Mouse (Mus musculus) liver, embryonic 15.5 days (tissue): ENCODE measurements at regions not wholly inside any gene's neighbourhood (a gene's known extent, or its start where the extent isn't known, plus 50 kb on each side); places are given as distances from the start of the nearest gene placed in this dataset.

ENCODE experiments used
- ATAC-seq: fragments of 200-750 bp; cut with Nextera tagmentation; 2 replicates; pipeline ENCODE4 v1.8.0; 2017; ENCODE audit warnings: moderate number of reproducible peaks, mild to moderate bottlenecking, moderate library complexity; ENCODE audit not compliant: insufficient read depth
- H3K27ac ChIP-seq: fragments of 300-500 bp; sonication (generic); replicated peaks from 2 replicates; pipeline ENCODE4 v1.5.1; 2015; ENCODE audit warnings: mild to moderate bottlenecking, inconsistent platforms
- H3K27me3 ChIP-seq: fragments of 300-500 bp; sonication (generic); 2 replicates; pipeline ENCODE4 v1.6.1; 2015; ENCODE audit warnings: mild to moderate bottlenecking, inconsistent platforms
- H3K36me3 ChIP-seq: fragments of 300-500 bp; sonication (generic); replicated peaks from 2 replicates; pipeline ENCODE4 v1.6.1; 2015; ENCODE audit warnings: moderate library complexity, mild to moderate bottlenecking, inconsistent platforms
- H3K4me1 ChIP-seq: fragments of 300-500 bp; sonication (generic); replicated peaks from 2 replicates; pipeline ENCODE4 v1.6.1; 2015; ENCODE audit warnings: inconsistent platforms
- H3K4me2 ChIP-seq: fragments of 300-500 bp; sonication (generic); 2 replicates; pipeline ENCODE4 v1.6.1; 2015; ENCODE audit warnings: moderate library complexity, mild to moderate bottlenecking, inconsistent platforms
- H3K4me3 ChIP-seq: fragments of 300-500 bp; sonication (generic); replicated peaks from 2 replicates; pipeline ENCODE4 v1.5.1; 2015; ENCODE audit warnings: mild to moderate bottlenecking, inconsistent platforms
- H3K9ac ChIP-seq: fragments of 300-500 bp; sonication (generic); 2 replicates; pipeline ENCODE4 v1.6.1; 2015; ENCODE audit warnings: moderate library complexity, mild to moderate bottlenecking, inconsistent platforms
- H3K9me3 ChIP-seq: fragments of 300-500 bp; sonication (generic); replicated peaks from 2 replicates; pipeline ENCODE4 v1.6.1; 2016; ENCODE audit warnings: inconsistent platforms
- WGBS: fragments of 180-500 bp; shearing (Covaris S2); methylation state at CpG from one replicate; pipeline ENCODE4 v1.1.7; 2015; ENCODE audit warnings: mixed read lengths; ENCODE audit not compliant: insufficient replicate concordance; 5-methylcytosine and 5-hydroxymethylcytosine counted together

DNA sequence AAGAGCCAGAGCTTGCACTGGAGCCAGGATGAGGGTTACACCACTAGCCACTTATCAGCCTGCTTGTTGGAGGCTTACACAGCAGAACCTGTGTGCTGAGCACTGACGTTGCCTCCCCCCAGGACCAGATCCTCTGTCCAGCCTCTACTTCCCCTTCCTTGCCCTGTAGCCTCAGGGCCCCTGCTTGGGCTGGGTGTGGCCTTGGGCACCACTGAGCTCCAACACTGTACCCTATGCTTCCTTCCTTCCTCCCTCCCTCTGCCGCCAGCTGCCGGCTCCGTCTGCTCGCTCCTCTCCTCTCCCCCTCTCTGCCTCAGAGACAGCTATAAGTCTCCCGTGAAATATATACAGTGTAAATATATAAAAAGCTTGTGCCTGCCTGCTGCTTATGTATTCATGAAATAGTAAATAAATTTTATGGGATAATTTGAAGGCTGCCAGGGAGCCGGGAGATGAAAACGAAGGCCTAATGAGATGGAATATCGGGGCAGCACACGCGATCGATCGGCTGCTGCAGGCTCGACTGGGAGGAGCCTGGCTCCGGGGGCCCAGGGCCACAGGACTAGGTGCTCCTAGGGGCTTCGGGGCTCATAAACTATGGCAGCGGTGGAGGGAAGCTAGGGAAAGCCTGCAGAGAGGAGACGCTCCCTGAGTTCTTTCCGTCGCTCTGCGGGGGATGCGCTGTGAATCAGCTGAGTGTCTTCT lies 135.6 kb downstream of the Rbm19 start:
- ATAC-seq: no peak

DNA sequence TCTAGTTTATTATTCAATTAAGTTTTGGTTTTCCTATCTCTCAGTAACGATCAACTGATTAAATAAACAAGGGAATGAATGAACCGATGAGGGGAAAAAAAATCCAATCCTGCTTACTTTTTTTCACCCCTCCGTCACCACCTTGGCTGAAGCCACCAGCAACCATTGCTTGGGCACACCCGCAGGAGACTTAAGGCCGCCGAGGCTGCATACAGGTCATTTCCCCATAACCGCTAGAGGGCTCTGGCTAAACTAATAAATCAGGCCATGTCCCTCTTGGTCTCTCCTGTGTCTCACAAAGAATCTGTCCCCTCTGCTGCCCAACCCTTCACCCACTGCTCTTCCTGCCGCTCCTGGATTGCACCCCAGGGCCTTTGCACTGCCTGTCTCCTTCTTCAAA lies 136.3 kb downstream of the Rbm19 start:
- Histone ChIP-seq H3K9ac (no peak overlapping the region), H3K4me2 (no peak overlapping the region), H3K27me3 (peaks cover 52% of the 10 kb centered on the region), H3K4me3 (no peak overlapping the region), H3K4me1 (no peaks in the 10 kb centered on the region; the same call in 1 of the 2 replicates), H3K27ac (no peak overlapping the region), H3K9me3 (no peaks in the 10 kb centered on the region), H3K36me3 (no peaks in the 10 kb centered on the region)
- WGBS: 7% methylated on average over 8 of the region's 8 CpGs
- ATAC-seq: no peak

More for the DNA sequence above, 135.6 kb downstream of the Rbm19 start:
- Histone ChIP-seq H3K4me2 (peak overlapping the region; percentile 35), H3K36me3 (no peaks in the 10 kb centered on the region), H3K4me3 (no peak overlapping the region), H3K4me1 (no peaks in the 10 kb centered on the region; the same call in 1 of the 2 replicates), H3K27ac (no peak overlapping the region), H3K9me3 (no peaks in the 10 kb centered on the region), H3K27me3 (peaks cover 52% of the 10 kb centered on the region), H3K9ac (no peak overlapping the region)
- 10% methylated on average over 22 of the region's 22 CpGs for WGBS

DNA sequence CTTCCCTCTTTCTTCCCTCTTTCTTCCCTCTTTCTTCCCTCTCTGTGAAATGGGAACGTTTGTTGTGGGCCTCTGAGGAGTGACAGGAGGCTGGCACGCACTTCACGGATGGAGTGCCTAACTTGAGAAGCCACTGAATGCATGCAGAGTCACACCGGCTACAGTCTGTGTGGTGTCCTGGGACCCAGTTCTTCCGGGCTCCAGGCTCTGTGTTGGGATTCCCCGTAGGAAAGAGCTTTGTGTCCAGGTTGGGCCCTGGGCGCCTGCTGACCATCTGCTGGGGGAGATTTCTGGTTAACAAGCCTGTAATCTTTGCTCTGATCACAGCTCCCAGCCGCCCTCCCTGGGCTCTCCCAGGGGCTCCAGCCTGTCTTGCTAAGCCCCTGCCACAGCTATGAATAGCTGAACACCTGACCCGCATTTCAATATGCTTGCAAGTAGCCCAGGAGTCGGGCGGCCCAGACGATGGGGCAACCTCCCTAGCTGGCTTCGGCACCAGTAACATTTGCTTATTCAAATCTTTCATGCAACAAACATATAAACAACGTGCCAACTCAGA lies 146.5 kb downstream of the Rbm19 start:
- Histone ChIP-seq H3K27ac (no peak overlapping the region), H3K4me1 (no peaks in the 10 kb centered on the region), H3K27me3 (peaks cover 22% of the 10 kb centered on the region), H3K4me2 (no peak overlapping the region), H3K9me3 (no peaks in the 10 kb centered on the region), H3K4me3 (no peak overlapping the region), H3K9ac (no peak overlapping the region), H3K36me3 (no peaks in the 10 kb centered on the region)
- ATAC-seq: no peak
- WGBS: 40% methylated on average over 14 of the region's 14 CpGs

DNA sequence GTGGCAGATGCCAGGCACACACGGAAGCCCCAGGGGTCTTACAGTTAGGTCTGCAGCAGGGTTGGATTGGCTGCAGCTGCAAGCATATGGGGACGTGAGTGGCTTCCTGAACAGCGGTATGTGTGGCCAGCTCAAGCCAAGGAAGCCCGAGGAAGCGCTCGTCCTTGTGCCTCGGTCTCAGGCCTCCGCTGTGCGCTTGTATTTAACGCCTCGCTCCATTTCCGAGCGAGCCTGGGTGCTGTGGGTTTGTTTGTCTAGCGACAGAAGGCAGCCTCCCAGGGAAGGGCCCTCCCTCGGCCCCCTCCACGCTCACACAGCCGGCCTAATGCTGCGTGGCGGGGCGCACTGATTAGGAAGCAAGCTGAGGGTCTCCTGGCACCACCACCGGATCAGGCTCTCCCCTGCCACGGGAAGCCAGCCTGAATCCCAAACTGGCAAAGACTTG lies 153.2 kb downstream of the Rbm19 start:
- 8% methylated on average over 22 of the region's 22 CpGs for WGBS
- Histone ChIP-seq H3K27me3 (peaks cover 37% of the 10 kb centered on the region), H3K4me1 (no peaks in the 10 kb centered on the region), H3K9ac (no peak overlapping the region), H3K9me3 (no peaks in the 10 kb centered on the region), H3K36me3 (no peaks in the 10 kb centered on the region), H3K27ac (no peak overlapping the region), H3K4me3 (no peak overlapping the region), H3K4me2 (no peak overlapping the region)
- ATAC-seq: no peak

DNA sequence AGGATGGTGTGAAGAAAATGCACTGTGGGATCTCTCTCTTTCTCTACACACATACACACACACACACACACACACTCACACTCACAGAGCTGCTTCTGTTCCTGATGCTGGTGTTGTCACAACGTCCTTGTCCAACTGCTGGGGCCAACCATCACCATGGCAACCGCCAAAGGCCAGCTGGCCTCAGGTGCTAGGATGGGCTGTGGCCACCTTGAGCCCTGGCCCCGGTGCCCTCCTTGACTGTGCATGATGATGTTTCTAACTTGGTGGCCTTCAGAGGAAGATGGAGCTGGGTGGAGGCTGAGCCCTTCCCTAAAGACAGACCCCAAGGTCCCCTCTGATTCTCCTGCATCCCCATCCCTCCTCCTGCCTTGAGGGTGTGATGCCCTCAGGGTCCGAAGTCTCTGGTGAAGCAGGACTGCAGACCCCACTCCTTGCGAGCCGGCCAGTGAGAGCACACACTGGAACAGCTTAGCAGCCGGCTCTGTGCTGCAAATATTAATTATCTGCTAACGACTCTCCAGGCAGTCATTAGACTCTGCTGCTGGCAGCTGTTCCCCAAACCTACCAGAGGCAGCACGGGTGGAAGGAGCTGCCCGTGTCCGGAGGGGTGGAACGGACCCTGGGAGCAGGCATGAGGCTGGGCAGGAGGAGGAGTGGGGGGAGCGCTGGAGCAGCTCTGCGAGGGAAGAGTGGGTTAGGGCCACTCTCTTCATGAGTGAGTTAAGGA lies 154.8 kb downstream of the Rbm19 start:
- no peak overlapping the region for H3K27ac ChIP-seq
- no peak overlapping the region for H3K9ac ChIP-seq
- H3K9me3 ChIP-seq: no peaks in the 10 kb centered on the region
- ATAC-seq: no peak
- H3K27me3 ChIP-seq: peaks cover 37% of the 10 kb centered on the region
- no peaks in the 10 kb centered on the region for H3K36me3 ChIP-seq
- H3K4me2 ChIP-seq: no peak overlapping the region
- 45% methylated on average over 14 of the region's 14 CpGs for WGBS
- no peaks in the 10 kb centered on the region for H3K4me1 ChIP-seq
- H3K4me3 ChIP-seq: no peak overlapping the region

DNA sequence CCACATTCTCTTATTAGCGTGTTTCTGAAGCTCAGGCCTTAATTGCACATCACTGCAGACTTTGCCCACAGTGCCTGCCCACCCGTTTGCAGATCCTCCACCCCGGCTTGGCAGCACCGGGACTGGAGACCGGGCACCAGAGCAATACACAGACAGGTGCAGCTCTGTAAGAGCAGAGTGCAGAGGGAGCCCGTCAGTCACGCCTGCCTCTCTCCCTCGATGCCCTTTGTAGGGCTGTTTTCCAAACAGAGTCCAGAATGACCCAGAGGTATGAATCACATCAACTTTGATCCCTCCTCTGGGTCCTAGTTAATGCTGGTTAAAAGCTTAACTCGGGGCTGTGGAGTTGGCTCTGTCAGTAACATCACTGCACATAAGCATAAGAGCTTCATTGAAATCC lies 155.3 kb upstream of the Lhx5 start:
- H3K4me1 ChIP-seq: no peaks in the 10 kb centered on the region
- no peaks in the 10 kb centered on the region for H3K36me3 ChIP-seq
- no peaks in the 10 kb centered on the region for H3K9me3 ChIP-seq
- 57% methylated on average over 9 of the region's 9 CpGs for WGBS
- no peak overlapping the region for H3K9ac ChIP-seq
- H3K27me3 ChIP-seq: peaks cover 43% of the 10 kb centered on the region
- no peak overlapping the region for H3K4me2 ChIP-seq
- no peak overlapping the region for H3K27ac ChIP-seq
- no peak for ATAC-seq
- H3K4me3 ChIP-seq: no peak overlapping the region

DNA sequence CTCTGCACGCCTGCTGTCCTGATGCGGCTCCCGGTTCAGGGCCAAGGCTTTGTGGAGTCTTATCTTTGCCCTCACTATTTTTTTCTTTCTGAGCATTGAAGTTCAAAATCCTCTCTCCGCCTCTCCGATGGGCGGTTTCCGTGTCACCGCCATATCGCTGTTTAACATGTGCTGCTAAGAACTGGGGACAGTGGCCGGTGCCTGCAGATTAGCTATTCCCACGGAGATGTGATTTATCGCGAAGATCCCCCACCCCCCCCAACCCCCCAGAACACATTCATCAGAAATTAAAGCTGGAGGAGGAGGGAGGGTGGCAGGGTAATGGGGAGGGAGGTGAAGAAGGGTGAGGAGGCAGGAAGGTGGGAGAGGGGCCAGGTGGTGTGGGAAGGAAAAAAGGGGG lies 151.2 kb upstream of the Lhx5 start:
- Histone ChIP-seq H3K27ac (no peak overlapping the region), H3K9me3 (no peaks in the 10 kb centered on the region), H3K4me1 (no peaks in the 10 kb centered on the region), H3K4me2 (no peak overlapping the region), H3K36me3 (no peaks in the 10 kb centered on the region), H3K27me3 (peaks cover 73% of the 10 kb centered on the region), H3K9ac (no peak overlapping the region), H3K4me3 (no peak overlapping the region)
- under 1% methylated on average over 13 of the region's 13 CpGs for WGBS
- ATAC-seq: no peak

DNA sequence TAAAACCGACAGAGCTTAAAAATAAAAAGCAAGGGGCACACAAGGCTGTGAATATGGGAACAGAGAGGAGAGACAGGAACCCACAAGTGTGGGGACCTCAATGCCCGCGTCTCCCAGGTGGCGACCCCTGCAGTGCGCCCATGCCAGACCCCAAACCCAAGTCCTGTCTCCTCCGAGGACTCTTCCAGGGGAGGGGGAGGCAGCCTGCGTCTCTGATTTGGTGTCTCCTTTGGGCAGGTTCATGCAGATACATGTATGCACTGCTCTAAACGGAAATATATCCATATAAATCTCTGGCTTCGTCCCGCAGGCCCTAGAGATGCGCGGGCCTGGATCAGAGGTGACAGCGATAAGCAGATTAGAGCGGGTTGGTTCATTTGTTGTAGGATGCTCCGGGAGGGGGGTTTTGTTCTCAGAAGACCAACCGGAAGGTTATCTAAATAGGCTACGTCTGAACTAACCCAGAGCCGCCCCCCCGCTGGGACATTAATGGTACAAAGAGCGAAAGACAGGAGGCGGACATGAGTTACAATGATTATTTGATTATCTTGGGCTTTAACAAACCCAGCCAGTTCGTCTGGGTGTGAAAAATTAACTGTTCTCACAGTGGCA lies 150.4 kb upstream of the Lhx5 start:
- Histone ChIP-seq H3K27me3 (peaks cover 80% of the 10 kb centered on the region), H3K4me3 (no peak overlapping the region), H3K27ac (no peak overlapping the region), H3K4me2 (no peak overlapping the region), H3K36me3 (no peaks in the 10 kb centered on the region), H3K4me1 (no peaks in the 10 kb centered on the region), H3K9ac (no peak overlapping the region), H3K9me3 (no peaks in the 10 kb centered on the region)
- WGBS: 3% methylated on average over 22 of the region's 22 CpGs
- no peak for ATAC-seq

DNA sequence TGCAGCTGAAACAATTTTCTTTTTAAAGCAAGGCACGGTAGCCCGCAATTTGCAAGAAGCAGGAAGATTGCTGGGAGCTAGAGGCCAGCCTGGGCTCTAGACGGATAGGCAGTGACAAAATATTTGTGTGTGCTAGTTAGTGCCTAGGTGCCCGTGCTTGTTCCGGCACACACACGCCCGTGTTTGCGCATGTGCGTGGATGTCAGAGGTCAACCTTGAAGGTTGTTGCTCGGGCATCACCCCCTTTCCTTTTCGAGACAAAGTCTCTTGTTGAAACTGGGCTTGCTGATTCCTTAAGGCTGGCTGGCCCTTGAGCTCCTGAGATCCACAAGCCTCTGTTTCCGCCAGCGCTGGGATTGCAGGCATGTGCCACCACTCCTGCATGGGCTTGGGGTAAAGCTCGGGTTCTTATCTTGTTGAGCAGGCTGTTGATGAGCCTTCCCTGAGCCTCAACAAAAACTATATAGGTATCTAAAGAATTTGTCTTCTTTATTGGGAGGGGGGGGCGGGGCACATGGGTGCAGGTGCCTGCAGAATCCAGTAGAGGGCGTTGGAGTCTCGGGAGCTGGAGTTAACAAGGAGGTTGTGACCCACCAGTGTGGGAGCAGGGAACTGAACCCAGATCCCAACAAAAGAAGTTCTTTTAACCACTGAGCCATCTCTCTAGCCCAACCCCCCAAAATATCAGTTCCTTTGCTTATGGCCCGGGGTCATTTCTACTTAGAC lies 149.5 kb upstream of the Lhx5 start:
- peaks cover 87% of the 10 kb centered on the region for H3K27me3 ChIP-seq

DNA sequence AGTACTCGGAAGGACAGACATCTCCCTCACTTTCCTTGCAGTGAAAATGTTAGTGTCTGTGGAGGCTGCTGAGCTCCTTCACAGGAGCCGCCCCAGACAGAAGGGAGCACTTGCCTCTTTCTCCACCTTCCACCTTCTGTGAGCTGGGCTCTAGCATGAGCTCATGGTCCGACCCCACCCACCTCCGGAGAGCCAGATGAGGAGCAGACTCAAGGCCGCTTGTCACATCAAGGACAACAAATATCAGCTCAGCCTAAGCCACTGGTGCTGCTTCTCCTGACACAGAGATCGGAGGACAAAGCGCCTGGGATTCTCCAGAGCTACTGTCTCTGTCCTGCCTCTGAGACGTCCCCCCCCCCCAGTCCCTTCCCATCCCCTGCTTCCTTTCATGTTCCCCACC lies 146.9 kb upstream of the Lhx5 start:
- Histone ChIP-seq H3K36me3 (no peaks in the 10 kb centered on the region), H3K4me1 (no peaks in the 10 kb centered on the region), H3K27me3 (peaks cover 85% of the 10 kb centered on the region), H3K27ac (no peak overlapping the region), H3K4me2 (no peak overlapping the region), H3K9me3 (no peaks in the 10 kb centered on the region), H3K4me3 (no peak overlapping the region), H3K9ac (no peak overlapping the region)
- ATAC-seq: no peak
- 35% methylated on average over 8 of the region's 8 CpGs for WGBS

More for the DNA sequence above, 149.5 kb upstream of the Lhx5 start:
- WGBS: 22% methylated on average over 18 of the region's 18 CpGs
- Histone ChIP-seq H3K4me3 (no peak overlapping the region), H3K9ac (no peak overlapping the region), H3K27ac (no peak overlapping the region), H3K36me3 (no peaks in the 10 kb centered on the region), H3K9me3 (no peaks in the 10 kb centered on the region), H3K4me2 (no peak overlapping the region), H3K4me1 (no peaks in the 10 kb centered on the region)
- no peak for ATAC-seq

DNA sequence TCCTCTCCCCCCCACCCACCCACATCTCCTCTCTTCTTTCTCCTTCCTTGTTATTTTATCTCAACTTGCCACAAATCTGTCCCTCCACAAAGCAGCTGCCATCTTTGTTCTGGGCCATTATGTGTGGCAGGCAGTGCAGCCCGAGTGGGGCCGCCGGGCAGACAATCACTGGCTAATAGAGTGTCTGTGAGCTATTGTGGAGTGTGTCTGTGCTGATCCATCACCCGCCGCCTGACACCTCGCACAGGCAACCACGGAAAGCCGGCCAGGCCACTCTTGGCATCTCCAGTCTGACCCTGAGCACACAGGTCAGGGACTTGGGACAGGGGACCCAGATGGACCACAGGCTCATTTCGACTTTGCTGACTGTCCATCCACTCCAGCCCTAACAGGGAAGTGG lies 146.5 kb upstream of the Lhx5 start:
- Histone ChIP-seq H3K27ac (no peak overlapping the region), H3K4me1 (no peaks in the 10 kb centered on the region), H3K27me3 (peaks cover 81% of the 10 kb centered on the region), H3K4me2 (no peak overlapping the region), H3K9me3 (no peaks in the 10 kb centered on the region), H3K4me3 (no peak overlapping the region), H3K9ac (no peak overlapping the region), H3K36me3 (no peaks in the 10 kb centered on the region)
- WGBS: 37% methylated on average over 9 of the region's 9 CpGs
- no peak for ATAC-seq
